Mouse (Mus musculus): ENCODE data around the gene Ern1.
A peak's percentile ranks its signal among the peaks of the same experiment; 100 is the strongest.

The Ern1 gene

DNA sequence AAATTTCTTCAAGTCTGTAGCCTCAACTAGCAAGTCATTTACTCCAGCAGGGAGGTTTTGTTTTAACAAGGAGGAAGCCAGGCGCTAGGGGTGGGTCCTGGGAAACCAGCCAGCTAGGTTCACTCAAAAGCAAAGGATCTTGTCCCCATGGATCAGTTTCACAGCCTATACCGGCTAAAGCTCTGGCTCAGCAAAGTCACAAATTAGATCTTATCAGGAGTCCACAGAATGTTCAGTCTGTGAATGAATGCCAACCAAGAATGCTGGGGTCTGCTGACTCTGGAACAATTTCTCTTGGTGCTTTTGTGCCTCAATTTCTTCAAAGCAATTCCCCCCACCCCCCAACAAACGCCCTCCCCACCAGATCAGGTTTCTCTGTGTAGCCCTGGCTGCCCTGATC, 98.0 kb downstream of the Ern1 start:
- no peak for DNase-seq (ENCODE audit: low spot score)

GRCm38 (mm10) chr11:106387791-106388216, 99.8 kb downstream of the Ern1 start, which contains the start of gene Icam2:
Gene Icam2, minus strand, starts transcription at chr11:106388075.
- no peak for DNase-seq (ENCODE audit: low spot score)

- DNase-seq (ENCODE audit: low spot score) = no peak
Measured at GRCm38 (mm10) chr11:106387020-106387419, 100.6 kb downstream of the Ern1 start.

GRCm38 (mm10) chr11:106386409-106386808, 101.2 kb downstream of the Ern1 start:
- no peak for DNase-seq (ENCODE audit: low spot score)

DNA sequence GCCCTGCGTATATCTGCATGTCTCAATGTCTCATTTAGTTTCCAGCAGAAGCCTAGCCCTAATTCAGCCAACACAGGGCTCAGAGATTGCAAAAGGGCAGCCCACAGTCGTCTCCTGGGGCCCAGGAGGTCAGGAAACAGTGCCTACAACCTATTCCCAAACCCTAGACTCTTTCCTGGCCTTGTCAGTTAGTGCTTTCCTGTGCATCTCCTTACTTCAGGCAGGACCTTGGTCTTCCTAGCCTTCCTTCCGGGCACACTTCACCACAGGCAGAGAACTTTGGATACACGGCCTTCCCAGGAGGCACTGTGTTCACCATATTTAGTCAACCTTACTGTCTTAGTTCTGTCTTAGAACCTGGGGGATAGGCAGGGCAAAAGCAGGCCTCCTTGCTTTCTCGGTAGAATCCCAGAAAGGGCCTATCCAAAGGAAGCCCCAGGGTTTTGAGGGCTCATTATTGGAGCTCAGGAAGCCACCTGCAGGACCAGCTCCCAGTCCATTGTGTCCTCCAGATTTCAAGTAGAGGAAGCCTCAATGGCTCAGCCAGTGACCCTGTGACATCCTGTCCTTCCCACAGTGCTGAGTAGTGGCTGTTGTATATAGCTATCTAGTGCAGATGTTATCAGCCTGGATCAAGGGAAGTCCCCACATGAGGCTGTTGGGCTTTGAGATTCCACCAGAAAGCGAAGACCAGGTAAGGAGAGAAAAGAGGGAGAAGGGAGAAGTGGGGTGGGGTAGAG, 104.4 kb downstream of the Ern1 start:
- DNase-seq (ENCODE audit: low spot score) = no peak

- DNase-seq (ENCODE audit: low spot score) = no peak
Measured at GRCm38 (mm10) chr11:106382424-106382823, 105.2 kb downstream of the Ern1 start.

GRCm38 (mm10) chr11:106381883-106382282, 105.8 kb downstream of the Ern1 start:
- peak; percentile 22 for DNase-seq (ENCODE audit: low spot score)

DNA sequence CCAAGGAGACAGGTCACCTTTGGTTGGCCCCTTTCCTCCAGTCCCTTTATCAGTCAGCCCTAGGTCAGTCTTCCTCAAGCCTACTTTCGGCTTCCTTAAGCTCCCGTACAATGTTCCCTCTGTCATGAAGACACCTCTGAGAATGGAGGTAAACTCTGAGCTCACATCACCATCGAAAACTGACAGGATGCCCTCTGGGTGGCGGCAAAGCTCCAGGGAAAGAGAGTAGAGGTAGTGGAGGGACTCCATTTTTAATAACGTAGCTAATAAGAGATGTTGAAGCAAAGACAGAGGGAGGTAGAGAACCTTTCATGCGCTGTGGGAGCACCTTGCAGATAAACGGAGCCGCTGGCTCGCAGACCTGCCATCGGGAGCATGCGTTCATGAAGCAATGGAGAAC, 106.6 kb downstream of the Ern1 start:
- no peak for DNase-seq (ENCODE audit: low spot score)

DNA sequence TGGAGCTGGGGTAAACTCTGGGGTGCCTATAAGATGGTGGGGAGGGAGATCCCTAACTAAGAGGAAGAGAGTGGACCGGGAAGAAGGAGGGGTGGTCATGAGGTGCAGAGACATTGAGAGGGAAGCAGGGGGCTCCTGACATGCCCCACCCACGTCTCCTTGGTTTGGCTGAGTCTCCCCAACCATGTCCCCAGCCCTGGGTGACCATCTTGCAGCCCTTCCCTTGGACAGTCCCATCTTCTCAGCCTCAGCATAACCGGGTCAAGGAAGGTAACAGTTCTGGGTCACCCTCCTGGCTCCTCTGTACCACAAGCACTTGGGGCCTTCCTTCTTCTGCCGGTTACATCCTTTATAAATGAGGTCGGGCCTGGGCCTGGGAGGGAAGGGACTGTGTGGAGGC, 112.7 kb downstream of the Ern1 start:
- DNase-seq (ENCODE audit: low spot score) = no peak

GRCm38 (mm10) chr11:106374559-106374958, 113.1 kb downstream of the Ern1 start:
- DNase-seq (ENCODE audit: low spot score) = no peak

GRCm38 (mm10) chr11:106373998-106374397, 113.7 kb downstream of the Ern1 start:
- no peak for DNase-seq (ENCODE audit: low spot score)

GRCm38 (mm10) chr11:106366316-106366715, 121.3 kb downstream of the Ern1 start:
- DNase-seq (ENCODE audit: low spot score) = peak; percentile 87

- DNase-seq (ENCODE audit: low spot score) = no peak
Measured at GRCm38 (mm10) chr11:106365366-106365765, 122.3 kb downstream of the Ern1 start, which contains the start of gene Prr29. Gene Prr29, plus strand, starts transcription at chr11:106365472.

- DNase-seq (ENCODE audit: low spot score) = peak; percentile 27
Measured at GRCm38 (mm10) chr11:106364712-106365111, 122.9 kb downstream of the Ern1 start.

GRCm38 (mm10) chr11:106359350-106359749, 128.3 kb downstream of the Ern1 start:
- no peak for DNase-seq (ENCODE audit: low spot score)

- no peak for DNase-seq (ENCODE audit: low spot score)
Measured at GRCm38 (mm10) chr11:106355382-106356128, 132.1 kb downstream of the Ern1 start.

GRCm38 (mm10) chr11:106354181-106354580, 133.5 kb downstream of the Ern1 start:
- DNase-seq (ENCODE audit: low spot score) = no peak

DNA sequence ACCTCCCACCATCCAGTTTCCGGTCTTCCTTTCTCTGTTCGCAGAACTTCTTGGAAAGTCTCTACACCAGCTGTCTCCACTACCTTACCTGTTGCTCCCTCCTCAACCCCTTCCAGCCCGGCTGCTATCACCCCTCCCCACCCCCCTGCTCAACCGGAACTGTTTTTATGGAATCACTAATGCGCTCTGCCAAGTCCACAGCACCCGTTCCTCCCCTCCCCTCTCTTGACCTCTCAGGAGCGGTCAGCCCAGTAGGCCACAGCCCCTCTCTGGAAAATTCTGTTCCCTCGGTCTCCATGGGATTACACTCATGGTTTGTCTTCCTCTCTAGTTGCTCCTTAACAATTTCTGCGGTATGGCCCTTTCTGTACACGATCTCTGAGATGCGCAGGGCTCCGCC, 134.5 kb downstream of the Ern1 start, which contains the start of gene Scn4a:
Gene Scn4a, minus strand, starts transcription at position 101 of the 400 bp plus-strand sequence.
- DNase-seq (ENCODE audit: low spot score) = no peak

- no peak for DNase-seq (ENCODE audit: low spot score)
Measured at GRCm38 (mm10) chr11:106351941-106352340, 135.7 kb downstream of the Ern1 start.

- no peak for DNase-seq (ENCODE audit: low spot score)
Measured at GRCm38 (mm10) chr11:106351253-106351652, 136.4 kb downstream of the Ern1 start.

GRCm38 (mm10) chr11:106350853-106351252, 136.8 kb downstream of the Ern1 start:
- no peak for DNase-seq (ENCODE audit: low spot score)

GRCm38 (mm10) chr11:106349772-106350171, 137.9 kb downstream of the Ern1 start:
- DNase-seq (ENCODE audit: low spot score) = no peak

DNA sequence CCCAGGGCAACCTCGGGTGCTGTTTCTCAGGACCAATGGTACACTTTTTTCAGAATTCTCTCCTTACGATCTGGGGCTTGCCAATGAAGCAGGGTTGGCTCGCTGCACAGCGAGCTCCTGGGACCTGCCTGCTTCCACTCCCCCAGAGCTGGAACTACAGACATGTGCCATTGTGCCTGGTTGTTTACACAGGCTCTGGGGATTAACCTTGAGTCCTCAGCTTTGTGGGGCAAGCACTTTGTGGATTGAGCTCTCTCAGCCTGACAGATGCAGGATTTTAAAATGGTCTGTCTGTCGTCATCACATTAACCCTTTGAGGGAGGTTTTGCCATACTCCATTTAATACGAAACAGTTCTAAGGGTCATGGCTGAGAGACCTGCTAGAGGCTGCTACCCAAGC, 142.7 kb downstream of the Ern1 start:
- DNase-seq (ENCODE audit: low spot score) = no peak
